Mouse (Mus musculus): ENCODE measurements at regions not wholly inside any gene's neighbourhood (a gene's known extent, or its start where the extent isn't known, plus 50 kb on each side); places are given as distances from the start of the nearest gene placed in this dataset.
A peak's percentile ranks its signal among the peaks of the same experiment; 100 is the strongest.

- peak; percentile 23 for DNase-seq (ENCODE audit: low read depth, low spot score)
Measured at GRCm38 (mm10) chr1:124674420-124674819, 629.1 kb upstream of the Dpp10 start.

GRCm38 (mm10) chr1:124652872-124653271 lies 607.5 kb upstream of the Dpp10 start:
- no peak for DNase-seq (ENCODE audit: low read depth, low spot score)

- peak; percentile 55 for DNase-seq (ENCODE audit: low read depth, low spot score)
Measured at GRCm38 (mm10) chr1:124652251-124652861, 607.0 kb upstream of the Dpp10 start.

GRCm38 (mm10) chr1:124635246-124635768 lies 589.9 kb upstream of the Dpp10 start:
- DNase-seq (ENCODE audit: low read depth, low spot score), result no peak

- DNase-seq (ENCODE audit: low read depth, low spot score), result no peak
Measured at GRCm38 (mm10) chr1:124630084-124630483, 584.7 kb upstream of the Dpp10 start.

- DNase-seq (ENCODE audit: low read depth, low spot score), result peak; percentile 55
Measured at GRCm38 (mm10) chr1:124584620-124585019, 539.3 kb upstream of the Dpp10 start.
